Mouse (Mus musculus) midbrain, embryonic 11.5 days (tissue): ENCODE data around the gene Irak3. TPM values are rescaled to one million over a fixed set of nuclear protein-coding genes. Genes with fewer than 3 reads are reported as not detected.
"Not testable (repeated sequence)": the region's sequence is repeated elsewhere in the genome, so short reads cannot be mapped to it uniquely, and the experiment has no call there.

Source experiments
- ATAC-seq: fragments of 200-750 bp; cut with Nextera tagmentation; 2 replicates; pipeline ENCODE4 v1.8.0; 2017; ENCODE audit warnings: moderate TSS enrichment, moderate library complexity; ENCODE audit not compliant: low FRiP score
- DNase-seq: peaks from one replicate; pipeline ENCODE4 v3.0.0; 2015; ENCODE audit warnings: low spot score; ENCODE audit errors: missing footprints
- H3K27ac ChIP-seq: fragments of 300-500 bp; sonication (generic); 2 replicates; pipeline ENCODE4 v1.5.1; 2014; ENCODE audit warnings: low read depth, low read length
- H3K27me3 ChIP-seq: fragments of 300-500 bp; sonication (generic); 2 replicates; pipeline ENCODE4 v1.6.1; 2014; ENCODE audit warnings: mild to moderate bottlenecking, low read length, moderate library complexity, mixed read lengths; ENCODE audit not compliant: control insufficient read depth, insufficient read depth
- H3K36me3 ChIP-seq: fragments of 300-500 bp; sonication (generic); 2 replicates; pipeline ENCODE4 v1.6.1; 2014; ENCODE audit warnings: mild to moderate bottlenecking, low read length, moderate library complexity, mixed read lengths; ENCODE audit not compliant: control insufficient read depth, insufficient read depth
- H3K4me1 ChIP-seq: fragments of 300-500 bp; sonication (generic); 2 replicates; pipeline ENCODE4 v1.6.1; 2014; ENCODE audit warnings: low read length; ENCODE audit not compliant: control insufficient read depth, insufficient read depth
- H3K4me2 ChIP-seq: fragments of 300-500 bp; sonication (generic); 2 replicates; pipeline ENCODE4 v1.6.1; 2014; ENCODE audit warnings: mild to moderate bottlenecking, moderate library complexity
- H3K4me3 ChIP-seq: fragments of 300-500 bp; sonication (generic); 2 replicates; pipeline ENCODE4 v1.5.1; 2014; ENCODE audit warnings: low read depth, low read length
- H3K9ac ChIP-seq: fragments of 300-500 bp; sonication (generic); 2 replicates; pipeline ENCODE4 v1.6.1; 2014; ENCODE audit warnings: low read length
- H3K9me3 ChIP-seq: fragments of 300-500 bp; sonication (generic); 2 replicates; pipeline ENCODE4 v1.6.1; 2016; ENCODE audit warnings: low read length; ENCODE audit not compliant: control insufficient read depth
- WGBS: fragments of 180-500 bp; shearing (Covaris S2); extraction: QIAGEN DNeasy Blood & Tissue Kit; methylation state at CpG from one replicate; pipeline ENCODE4 v1.1.7; 2014; 5-methylcytosine and 5-hydroxymethylcytosine counted together
- polyA plus RNA-seq: library from polyadenylated mRNA; unstranded; fragments of >200 nt; fragmentation: Nextera tagmentation; extraction: Ambion mirVana; gene quantifications from 2 replicates; pipeline ENCODE4 v1.2.1, GENCODE M21; 2014

Irak3 gene
- polyA plus RNA-seq, 1 experiment from 2014 or later, result 1.2 TPM

DNA sequence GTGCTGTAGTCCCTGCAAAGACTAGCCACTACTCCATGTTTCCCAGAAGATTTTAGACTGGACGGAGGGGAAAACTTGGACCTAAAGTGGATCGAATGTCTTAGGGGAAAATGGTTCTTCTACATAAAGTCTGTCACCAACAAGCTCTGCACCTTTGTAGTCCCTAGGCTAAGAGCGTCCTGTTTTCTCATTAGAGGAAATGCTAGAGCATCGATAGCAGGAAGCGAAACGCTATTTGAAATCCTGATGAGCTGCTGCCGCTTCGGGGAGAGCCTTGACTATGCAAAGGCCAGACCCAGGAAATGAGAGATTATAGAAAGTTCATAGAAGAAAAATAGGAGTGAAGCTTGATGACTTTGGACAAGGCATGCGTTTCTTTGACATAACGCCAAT lies 76.5 kb downstream of the Irak3 start:
- DNase-seq, result peak; percentile 84
- no peak overlapping the region for H3K9ac ChIP-seq
- no peak overlapping the region for H3K4me3 ChIP-seq
- no peak overlapping the region for H3K27ac ChIP-seq
- no peak overlapping the region for H3K4me2 ChIP-seq
- no peaks in the 10 kb centered on the region for H3K9me3 ChIP-seq
- H3K27me3 ChIP-seq, result no peaks in the 10 kb centered on the region
- no peaks in the 10 kb centered on the region for H3K36me3 ChIP-seq
- H3K4me1 ChIP-seq, result no peaks in the 10 kb centered on the region
- ATAC-seq, result no peak
- WGBS, result 81% methylated on average over 10 of the region's 10 CpGs

DNA sequence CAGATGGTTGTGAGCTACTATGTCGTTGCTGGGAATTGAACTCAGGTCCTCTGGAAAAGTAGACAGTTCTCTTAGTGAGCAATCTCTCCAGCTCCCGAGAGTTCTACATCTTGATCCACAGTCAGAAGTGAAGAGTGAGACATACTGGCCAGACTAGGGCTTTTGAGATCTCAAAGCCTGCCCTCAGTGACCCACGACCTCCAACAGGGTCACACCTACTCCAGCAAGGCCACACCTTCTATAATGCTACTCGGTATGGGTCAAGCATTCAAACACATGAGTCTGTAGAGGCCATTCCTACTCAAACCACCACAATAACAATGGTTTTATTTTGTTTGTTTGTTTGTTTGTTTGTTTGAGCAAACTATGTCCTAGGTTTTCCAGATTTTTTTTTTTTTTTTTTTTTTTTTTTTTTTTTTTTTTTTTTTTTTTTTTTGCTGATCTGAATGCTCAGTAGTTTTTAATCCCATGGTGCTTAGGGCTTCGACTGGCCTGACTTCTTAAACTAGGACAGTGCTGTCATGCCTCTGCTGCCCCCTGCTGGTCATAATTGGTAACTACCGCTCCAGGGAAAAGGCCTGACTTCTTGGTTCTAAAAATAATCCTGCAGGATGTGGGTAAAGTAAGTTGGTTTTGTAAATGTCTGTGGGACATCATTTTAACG lies 77.0 kb downstream of the Irak3 start:
- Histone ChIP-seq H3K4me2 (no peak overlapping the region), H3K4me3 (no peak overlapping the region), H3K9me3 (no peaks in the 10 kb centered on the region), H3K4me1 (no peaks in the 10 kb centered on the region), H3K9ac (no peak overlapping the region), H3K27ac (no peak overlapping the region), H3K27me3 (no peaks in the 10 kb centered on the region), H3K36me3 (no peaks in the 10 kb centered on the region)
- peak; percentile 95 for DNase-seq
- ATAC-seq, result no peak
- 54% methylated on average over 7 of the region's 7 CpGs for WGBS

DNA sequence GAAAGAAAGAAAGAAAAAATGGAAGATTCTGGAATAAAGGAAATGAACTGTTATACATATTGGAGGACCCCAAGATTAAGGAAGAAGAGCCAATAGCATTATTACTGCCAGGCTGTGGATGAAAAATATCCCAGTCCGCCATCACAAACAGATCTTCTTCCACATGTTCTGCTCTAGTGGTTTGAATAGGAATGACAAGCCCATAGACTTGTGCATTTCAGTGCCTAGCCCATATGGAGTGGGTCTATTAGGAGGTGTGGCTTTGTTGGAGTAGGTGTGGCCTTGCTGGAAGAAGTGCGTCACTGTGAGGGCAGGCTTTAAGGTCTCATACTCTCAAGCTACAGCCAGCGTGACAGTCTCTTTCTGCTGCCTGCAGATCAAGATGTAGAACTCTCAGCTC lies 78.2 kb downstream of the Irak3 start:
- no peaks in the 10 kb centered on the region for H3K4me1 ChIP-seq
- no peaks in the 10 kb centered on the region for H3K9me3 ChIP-seq
- no peak overlapping the region for H3K27ac ChIP-seq
- DNase-seq, result peak; percentile 53
- H3K9ac ChIP-seq, result no peak overlapping the region
- no peaks in the 10 kb centered on the region for H3K36me3 ChIP-seq
- H3K27me3 ChIP-seq, result no peaks in the 10 kb centered on the region
- no peak overlapping the region for H3K4me3 ChIP-seq
- 93% methylated on average over 3 of the region's 3 CpGs for WGBS
- no peak overlapping the region for H3K4me2 ChIP-seq
- ATAC-seq, result no peak

DNA sequence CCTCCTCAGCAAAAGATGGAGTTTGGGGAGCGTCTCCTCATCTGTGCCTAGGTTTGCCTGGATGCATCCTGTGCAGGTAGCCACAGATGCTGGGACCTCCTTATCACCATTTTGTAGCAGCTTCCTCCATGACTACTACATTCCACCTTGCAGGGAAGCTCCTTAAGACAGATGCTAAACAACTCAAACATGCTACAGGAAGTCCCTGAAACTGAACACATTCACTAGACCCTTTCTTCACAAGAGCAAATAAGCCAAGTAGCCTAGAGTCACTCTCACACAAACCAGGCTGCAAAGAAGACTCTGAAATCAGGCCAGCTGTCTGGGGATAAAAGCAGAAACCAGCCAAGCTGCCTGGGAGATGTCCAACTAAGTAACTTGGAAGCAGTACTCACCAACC lies 86.7 kb downstream of the Irak3 start:
- DNase-seq, result no peak
- no peaks in the 10 kb centered on the region for H3K36me3 ChIP-seq
- 94% methylated on average over 1 of the region's 1 CpGs for WGBS
- no peak for ATAC-seq
- H3K27ac ChIP-seq, result no peak overlapping the region
- H3K9me3 ChIP-seq, result no peaks in the 10 kb centered on the region
- no peak overlapping the region for H3K4me2 ChIP-seq
- H3K4me3 ChIP-seq, result no peak overlapping the region
- no peaks in the 10 kb centered on the region for H3K4me1 ChIP-seq
- no peaks in the 10 kb centered on the region for H3K27me3 ChIP-seq
- H3K9ac ChIP-seq, result no peak overlapping the region

DNA sequence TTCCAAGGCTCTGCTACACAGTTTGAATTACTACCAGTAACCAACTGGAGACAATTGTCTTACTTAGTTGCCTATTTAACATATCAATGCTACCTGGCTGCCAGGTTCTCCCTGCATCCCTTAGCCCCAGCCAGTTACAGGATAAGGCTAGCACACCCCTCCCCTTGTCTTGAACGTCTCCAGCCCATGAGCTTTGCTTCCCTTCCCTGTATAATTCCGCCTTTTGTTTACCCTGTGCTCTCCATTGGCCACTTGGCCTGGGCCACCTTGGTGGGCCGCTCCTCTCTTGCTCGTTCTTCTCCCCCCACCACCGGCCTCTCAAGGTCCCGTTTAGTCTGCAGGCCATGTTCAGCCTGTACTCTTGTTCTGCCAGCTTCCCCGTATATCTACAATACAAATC lies 87.4 kb downstream of the Irak3 start:
- H3K9me3 ChIP-seq, result no peaks in the 10 kb centered on the region
- H3K27me3 ChIP-seq, result no peaks in the 10 kb centered on the region
- no peak overlapping the region for H3K4me3 ChIP-seq
- no peak overlapping the region for H3K9ac ChIP-seq
- H3K36me3 ChIP-seq, result no peaks in the 10 kb centered on the region
- ATAC-seq, result no peak
- H3K4me1 ChIP-seq, result no peaks in the 10 kb centered on the region
- WGBS, result 44% methylated on average over 7 of the region's 7 CpGs
- no peak overlapping the region for H3K4me2 ChIP-seq
- no peak overlapping the region for H3K27ac ChIP-seq
- no peak for DNase-seq

DNA sequence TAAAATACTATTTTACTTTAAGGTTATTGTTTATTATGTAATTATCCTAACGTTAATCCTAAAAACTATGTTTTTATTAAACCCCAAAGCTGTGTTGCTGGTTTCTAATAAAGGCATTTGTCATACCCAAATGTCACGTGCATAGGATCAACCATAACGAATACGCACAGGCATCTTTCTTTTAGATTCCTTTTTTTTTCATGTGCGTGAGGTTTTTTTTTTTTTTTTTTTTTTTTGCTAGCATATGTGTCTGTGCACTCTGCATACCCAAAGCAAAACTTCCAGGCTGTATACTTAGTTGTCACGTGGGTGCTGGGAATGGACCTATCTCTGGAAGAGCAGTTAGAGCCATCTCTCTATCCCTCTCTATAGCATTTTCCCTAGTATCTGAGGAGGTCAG lies 88.0 kb downstream of the Irak3 start:
- no peaks in the 10 kb centered on the region for H3K9me3 ChIP-seq
- no peaks in the 10 kb centered on the region for H3K27me3 ChIP-seq
- no peaks in the 10 kb centered on the region for H3K4me1 ChIP-seq
- 84% methylated on average over 6 of the region's 6 CpGs for WGBS
- DNase-seq (no peak), ATAC-seq (no peak)
- no peak overlapping the region for H3K4me3 ChIP-seq
- no peak overlapping the region for H3K4me2 ChIP-seq
- no peak overlapping the region for H3K9ac ChIP-seq
- no peak overlapping the region for H3K27ac ChIP-seq
- H3K36me3 ChIP-seq, result no peaks in the 10 kb centered on the region

DNA sequence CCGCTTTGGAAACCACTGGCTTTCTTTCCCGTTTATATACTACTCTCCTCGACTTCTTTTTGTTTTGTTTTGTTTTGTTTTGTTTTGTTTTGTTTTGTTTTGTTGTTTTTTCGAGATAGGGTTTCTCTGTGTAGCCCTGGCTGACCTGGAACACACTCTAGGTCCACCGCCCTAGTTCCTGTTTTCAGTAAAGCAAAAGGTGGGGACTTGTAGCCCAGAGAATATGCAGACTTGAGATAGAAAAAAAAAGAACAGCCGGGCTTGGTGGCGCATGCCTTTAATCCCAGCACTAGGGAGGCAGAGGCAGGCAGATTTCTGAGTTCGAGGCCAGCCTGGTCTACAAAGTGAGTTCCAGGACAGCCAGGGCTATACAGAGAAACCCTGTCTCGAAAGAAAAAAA lies 88.4 kb downstream of the Irak3 start:
- not testable (repeated sequence) for H3K9me3 ChIP-seq, H3K27ac ChIP-seq, ATAC-seq, H3K27me3 ChIP-seq, DNase-seq, H3K9ac ChIP-seq, H3K4me1 ChIP-seq, H3K36me3 ChIP-seq
- Histone ChIP-seq H3K4me2 (peak overlapping the region; percentile 80), H3K4me3 (peak overlapping the region; percentile 68; the same call in 1 of the 2 replicates)
- WGBS, result 76% methylated on average over 9 of the region's 9 CpGs

DNA sequence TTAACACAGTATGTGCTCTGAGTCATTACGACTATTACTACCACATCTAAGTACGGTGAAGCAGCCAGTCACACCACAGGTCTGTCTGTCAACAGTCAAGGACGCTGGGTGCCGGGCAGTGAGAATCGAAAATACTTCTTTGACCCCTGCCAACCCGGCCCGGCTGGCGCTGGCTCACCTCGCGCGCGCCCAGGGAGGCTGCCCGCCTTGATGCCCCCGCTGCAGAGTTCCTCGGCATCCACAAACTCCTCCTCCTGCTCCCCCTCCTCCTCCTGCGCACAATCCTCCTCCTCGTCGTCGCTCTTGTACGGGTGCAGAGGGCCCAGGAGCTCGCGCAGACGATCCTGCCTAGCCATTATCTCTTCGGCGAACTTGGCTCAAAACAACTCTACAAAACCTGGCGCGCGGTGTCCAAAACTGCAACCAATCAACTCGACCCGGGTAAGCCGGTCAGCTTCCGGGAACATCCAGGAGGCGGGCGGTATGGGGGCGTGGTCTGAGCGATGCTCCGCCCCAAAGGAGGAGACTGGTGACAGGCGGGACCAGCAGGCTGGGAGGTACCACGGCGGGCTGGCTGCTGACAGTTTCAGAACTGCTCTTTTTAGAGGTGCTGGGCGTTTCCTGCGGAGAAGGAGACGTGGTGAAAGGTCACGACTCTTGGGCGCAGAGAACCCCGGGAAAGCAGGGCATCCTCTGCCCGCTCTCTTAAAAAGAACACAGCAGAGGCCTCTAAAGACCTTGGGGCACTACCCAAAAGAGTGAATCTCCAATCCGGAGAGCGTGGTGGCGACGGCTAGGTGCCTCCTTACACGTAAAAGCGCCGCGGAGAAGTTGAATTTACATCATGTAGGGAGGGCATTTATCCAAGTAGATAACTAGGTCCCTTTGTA lies 89.2 kb downstream of the Irak3 start, which contains the start of gene Helb:
Gene Helb (minus strand): TSS at position 481 of the 890 bp plus-strand sequence.
- peak; percentile 100 for DNase-seq
- Histone ChIP-seq H3K4me1 (no peaks in the 10 kb centered on the region), H3K9me3 (no peaks in the 10 kb centered on the region), H3K27me3 (no peaks in the 10 kb centered on the region), H3K9ac (peak within 1 kb of the TSS; percentile 72), H3K4me2 (peak within 1 kb of the TSS; percentile 80), H3K4me3 (peak within 1 kb of the TSS; percentile 68), H3K27ac (no peak within 1 kb of the TSS), H3K36me3 (no peaks in the 10 kb centered on the region)
- 2% methylated on average over 55 of the region's 55 CpGs for WGBS
- ATAC-seq, result peak; percentile 100

DNA sequence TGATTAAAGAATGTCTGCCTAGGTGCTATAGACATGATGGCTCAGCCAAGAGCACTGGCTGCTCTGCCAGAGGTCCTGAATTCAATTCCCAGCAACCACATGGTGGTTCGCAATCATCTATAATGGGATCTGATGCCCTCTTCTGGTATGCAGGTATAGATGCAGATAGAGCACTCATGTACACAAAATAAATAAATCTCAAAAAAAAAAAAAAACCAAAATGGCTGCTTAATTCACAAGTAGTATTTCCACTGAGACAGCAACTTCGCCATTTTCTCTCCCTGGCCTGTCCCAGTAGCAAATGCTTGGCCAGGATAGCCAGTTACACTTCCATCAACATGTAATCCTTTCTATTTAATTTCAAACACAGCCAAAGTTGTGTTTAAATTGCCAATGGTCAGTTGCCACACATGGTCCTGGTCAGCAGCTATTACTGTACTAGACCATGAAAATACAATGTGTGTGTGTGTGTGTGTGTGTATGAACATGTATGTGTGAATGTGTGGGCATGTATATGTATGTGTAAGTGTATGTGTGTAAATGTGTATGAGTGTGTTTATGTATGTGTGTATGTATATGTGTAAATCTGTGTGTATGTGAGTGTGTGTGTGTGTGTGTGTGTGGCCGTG lies 90.1 kb downstream of the Irak3 start:
- Histone ChIP-seq H3K4me3 (peak overlapping the region; percentile 68), H3K9me3 (no peaks in the 10 kb centered on the region), H3K27ac (no peak overlapping the region), H3K4me1 (no peaks in the 10 kb centered on the region), H3K9ac (peak overlapping the region; percentile 72; the same call in 1 of the 2 replicates), H3K27me3 (no peaks in the 10 kb centered on the region), H3K36me3 (no peaks in the 10 kb centered on the region), H3K4me2 (peak overlapping the region; percentile 80)
- 78% methylated on average over 3 of the region's 3 CpGs for WGBS
- DNase-seq (peak; percentile 85), ATAC-seq (no peak)
